Mouse (Mus musculus) limb, embryonic 10.5 days (tissue): ENCODE data around the gene Atp6v0d1. TPM values are rescaled to one million over a fixed set of nuclear protein-coding genes. Genes with fewer than 3 reads are reported as not detected.

Experiments used
- microRNA counts: library from miRNA; unstranded; fragments of <30 nt; microRNA quantifications from one replicate; lab custom pipeline; 2017
- microRNA-seq: library from miRNA; unstranded; fragments of <30 nt; microRNA quantifications from one replicate; pipeline ENCODE4, GENCODE M21; 2017
- polyA plus RNA-seq: library from polyadenylated mRNA; unstranded; fragments of >200 nt; fragmentation: Nextera tagmentation; extraction: Ambion mirVana; gene quantifications from 2 replicates; pipeline ENCODE4 v1.2.1, GENCODE M21; 2016

Atp6v0d1 gene
- polyA plus RNA-seq, 1 experiment from 2014 or later = 68.6 TPM

MicroRNA genes within 50 kb of the gene (microRNA counts, 519-probe panel; counts per million panel counts)
- microRNA mmu-miR-1966 (lab: Ali Mortazavi, UCI) = 2,833 counts per million, percentile 73 among the panel's probes with 10 or more counts

Small RNA genes within 50 kb of the gene (microRNA-seq; reads per million reads assigned to microRNA genes)
- gene Mir1966 = not detected

Other genes starting within 250 kb of the Atp6v0d1 start
- gene Lrrc29, start 239.8 kb downstream of the Atp6v0d1 start, polyA plus RNA-seq = 1.4 TPM in 2 replicates
- gene Tmem208, start 239.7 kb downstream of the Atp6v0d1 start, polyA plus RNA-seq = 102 and 105 TPM in 2 replicates
- gene Fhod1, start 218.1 kb downstream of the Atp6v0d1 start, polyA plus RNA-seq = 2.2 TPM in 2 replicates
- gene Slc9a5, start 217.2 kb downstream of the Atp6v0d1 start, polyA plus RNA-seq = 4.5 and 6.3 TPM in 2 replicates
- gene Plekhg4, start 192.8 kb downstream of the Atp6v0d1 start, polyA plus RNA-seq = 0.28 and 0.74 TPM in 2 replicates
- gene Kctd19, start 152.5 kb downstream of the Atp6v0d1 start, polyA plus RNA-seq = not detected in 2 replicates
- not detected in 2 replicates for gene Lrrc36, start 152.5 kb downstream of the Atp6v0d1 start, polyA plus RNA-seq
- 8.4 and 13.5 TPM in 2 replicates for gene Tppp3, start 94.5 kb downstream of the Atp6v0d1 start, polyA plus RNA-seq
- gene Zdhhc1, start 69.1 kb downstream of the Atp6v0d1 start, polyA plus RNA-seq = 18.9 and 25.3 TPM in 2 replicates
- gene Hsd11b2, start 47.3 kb downstream of the Atp6v0d1 start, polyA plus RNA-seq = 78.2 and 83.2 TPM in 2 replicates
- gene Ripor1, start 39.2 kb upstream of the Atp6v0d1 start, polyA plus RNA-seq = 17.5 and 18.0 TPM in 2 replicates
- 132 and 157 TPM in 2 replicates for gene Ctcf, start 70.5 kb upstream of the Atp6v0d1 start, polyA plus RNA-seq
- 0.39 and 0.69 TPM in 2 replicates for gene Agrp, start 71.3 kb upstream of the Atp6v0d1 start, polyA plus RNA-seq
- 0.33 and 0.51 TPM in 2 replicates for gene Carmil2, start 120.2 kb upstream of the Atp6v0d1 start, polyA plus RNA-seq
- gene Acd, start 135.1 kb upstream of the Atp6v0d1 start, polyA plus RNA-seq = 66.1 and 74.3 TPM in 2 replicates
- 11.8 and 12.2 TPM in 2 replicates for gene Pard6a, start 135.1 kb upstream of the Atp6v0d1 start, polyA plus RNA-seq
- not detected in 2 replicates for gene 4933405L10Rik, start 141.6 kb upstream of the Atp6v0d1 start, polyA plus RNA-seq
- 47.0 and 56.0 TPM in 2 replicates for gene Enkd1, start 142.2 kb upstream of the Atp6v0d1 start, polyA plus RNA-seq
- gene Gfod2, start 192.6 kb upstream of the Atp6v0d1 start, polyA plus RNA-seq = 25.4 and 29.8 TPM in 2 replicates